Mouse (Mus musculus): ENCODE results near the gene Vwa7. TPM values are rescaled to one million over a fixed set of nuclear protein-coding genes. Genes with fewer than 3 reads are reported as not detected.
"Not testable (repeated sequence)": the region's sequence is repeated elsewhere in the genome, so short reads cannot be mapped to it uniquely, and the experiment has no call there.

Gene Vwa7
- polyA plus RNA-seq (2014; fragmentation: Nextera tagmentation; extraction: Ambion mirVana), result 0.05 and 0.11 TPM in 2 replicates

DNA sequence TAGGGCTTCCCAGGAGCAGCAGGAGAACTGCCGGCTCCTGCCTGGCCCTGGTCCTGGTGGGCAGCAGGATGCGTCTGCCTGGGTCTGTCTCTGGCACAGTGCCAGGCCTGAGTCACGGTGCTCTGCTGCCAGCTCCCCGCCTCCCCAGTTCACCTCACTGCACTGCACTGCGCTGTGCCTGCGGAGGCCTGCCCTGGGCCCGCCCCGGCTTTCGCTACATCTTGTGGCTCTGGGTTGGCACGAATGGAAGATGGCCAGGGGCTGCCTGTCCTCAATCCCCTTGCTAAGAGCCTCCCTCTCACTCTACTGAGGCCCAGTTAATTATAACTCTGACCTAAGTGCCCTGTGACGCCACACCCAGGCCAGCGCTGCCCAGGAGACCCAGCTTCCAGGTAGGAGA lies at the start of gene Vwa7:
Vwa7 (plus strand) TSS at position 204 of the 400 bp plus-strand sequence.
- Histone ChIP-seq H3K9ac (ENCODE audit: low read length) (no peak within 1 kb of the TSS), H3K4me2 (ENCODE audit: low read length) (no peak within 1 kb of the TSS), H3K36me3 (ENCODE audit: control insufficient read depth, insufficient read depth, low read length) (peaks cover 60% of the 10 kb centered on the region), H3K27me3 (replicated peaks; ENCODE audit: control insufficient read depth, insufficient read depth, low read length) (no peaks in the 10 kb centered on the region), H3K9me3 (replicated peaks; ENCODE audit: control insufficient read depth, low read length) (no peaks in the 10 kb centered on the region), H3K27ac (ENCODE audit: low read depth, low read length) (0 out of 2 replicates have a peak within 1 kb of the TSS, but pooled peaks have one; percentile 14), H3K4me3 (ENCODE audit: low read depth, low read length) (no peak within 1 kb of the TSS), H3K4me1 (ENCODE audit: control insufficient read depth, insufficient read depth, low read length) (peaks cover 1% of the 10 kb centered on the region; the same call in 1 of the 2 replicates)
- ATAC-seq (peak; percentile 61), DNase-seq (ENCODE audit: low spot score) (peak; percentile 61)
- 38% methylated on average over 12 of the region's 12 CpGs for WGBS

- H3K27ac ChIP-seq (ENCODE audit: low read depth, low read length); H3K9me3 ChIP-seq (replicated peaks; ENCODE audit: control insufficient read depth, low read length); ATAC-seq; H3K4me3 ChIP-seq (ENCODE audit: low read depth, low read length); H3K9ac ChIP-seq (ENCODE audit: low read length); DNase-seq (ENCODE audit: low spot score); H3K4me2 ChIP-seq (ENCODE audit: low read length); H3K36me3 ChIP-seq (ENCODE audit: control insufficient read depth, insufficient read depth, low read length); H3K4me1 ChIP-seq (ENCODE audit: control insufficient read depth, insufficient read depth, low read length): not testable (repeated sequence)
- WGBS, result 79% methylated on average over 6 of the region's 11 CpGs
- H3K27me3 ChIP-seq (replicated peaks; ENCODE audit: control insufficient read depth, insufficient read depth, low read length), result peaks cover 19% of the 10 kb centered on the region
Measured at GRCm38 (mm10) chr17:34969822-34970221, 46.6 kb upstream of the Vwa7 start, which contains the start of gene Gm20481. Gm20481 (plus strand) TSS chr17:34969912.

DNA sequence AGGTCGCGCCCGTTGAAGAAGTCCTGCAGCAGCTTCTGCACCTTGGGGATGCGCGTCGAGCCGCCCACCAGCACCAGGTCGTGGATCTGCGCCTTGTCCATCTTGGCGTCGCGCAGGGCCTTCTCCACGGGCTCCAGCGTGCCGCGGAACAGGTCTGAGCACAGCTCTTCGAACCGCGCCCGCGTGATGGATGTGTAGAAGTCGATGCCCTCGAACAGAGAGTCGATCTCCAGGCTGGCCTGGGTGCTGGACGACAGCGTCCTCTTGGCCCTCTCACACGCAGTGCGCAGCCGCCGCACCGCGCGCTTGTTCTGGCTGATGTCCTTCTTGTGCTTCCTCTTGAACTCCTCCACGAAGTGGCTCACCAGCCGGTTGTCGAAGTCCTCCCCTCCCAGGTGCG lies 45.5 kb upstream of the Vwa7 start:
- H3K27me3 ChIP-seq (replicated peaks; ENCODE audit: control insufficient read depth, insufficient read depth, low read length), result peaks cover 19% of the 10 kb centered on the region
- H3K4me3 ChIP-seq (ENCODE audit: low read depth, low read length); H3K9ac ChIP-seq (ENCODE audit: low read length); H3K4me1 ChIP-seq (ENCODE audit: control insufficient read depth, insufficient read depth, low read length); DNase-seq (ENCODE audit: low spot score); H3K36me3 ChIP-seq (ENCODE audit: control insufficient read depth, insufficient read depth, low read length); ATAC-seq; H3K4me2 ChIP-seq (ENCODE audit: low read length); H3K9me3 ChIP-seq (replicated peaks; ENCODE audit: control insufficient read depth, low read length); H3K27ac ChIP-seq (ENCODE audit: low read depth, low read length): not testable (repeated sequence)
- 46% methylated on average over 14 of the region's 37 CpGs for WGBS

- peak; percentile 50; the same call in 1 of the 2 replicates for ATAC-seq
- H3K27me3 ChIP-seq (replicated peaks; ENCODE audit: control insufficient read depth, insufficient read depth, low read length), result peaks cover 19% of the 10 kb centered on the region
Measured at GRCm38 (mm10) chr17:34971694-34972068, 44.7 kb upstream of the Vwa7 start.

DNA sequence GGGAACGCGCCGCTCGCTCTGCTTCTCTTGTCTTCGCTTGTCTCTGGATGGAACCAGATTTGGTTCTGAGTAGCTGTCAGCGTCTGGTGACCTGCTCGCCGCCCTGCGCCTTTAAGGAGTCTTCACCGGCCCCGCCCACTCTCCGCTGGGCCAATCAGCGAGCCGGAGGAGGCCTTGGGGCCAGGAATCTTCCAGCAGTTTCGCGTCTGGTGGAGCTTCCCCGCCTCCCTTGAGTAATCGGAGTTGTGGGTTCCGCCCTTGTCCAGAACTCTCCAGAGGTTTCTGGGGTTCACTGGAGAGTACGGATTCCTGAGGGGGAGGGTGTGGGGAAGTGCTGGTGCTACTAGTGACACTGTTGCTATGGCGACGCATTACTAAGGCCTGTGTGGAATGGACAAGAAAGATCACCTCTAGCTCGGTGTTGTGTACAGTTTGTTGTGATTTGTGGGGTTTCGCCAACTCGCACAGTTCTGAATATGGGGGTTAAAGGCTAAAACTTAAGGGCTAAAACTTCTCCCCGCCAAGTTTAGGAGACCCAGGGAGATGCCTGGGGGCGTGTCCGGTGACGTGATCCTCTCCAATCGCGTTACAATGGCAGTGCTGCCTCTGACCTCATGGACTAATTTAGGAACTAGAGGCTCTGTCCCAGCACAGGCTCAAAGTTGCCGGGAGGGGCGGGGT lies 44.2 kb upstream of the Vwa7 start, which contains the start of the genes Hspa1a and Hspa1l:
Hspa1a (minus strand) TSS at position 88 of the 681 bp plus-strand sequence.
Hspa1l (plus strand) TSS at position 635 of the 681 bp plus-strand sequence.
- Histone ChIP-seq H3K4me3 (ENCODE audit: low read depth, low read length) (peak within 1 kb of the TSS; percentile 28), H3K27me3 (replicated peaks; ENCODE audit: control insufficient read depth, insufficient read depth, low read length) (peaks cover 19% of the 10 kb centered on the region), H3K9ac (ENCODE audit: low read length) (peak within 1 kb of the TSS; percentile 32; the same call in 1 of the 2 replicates), H3K4me2 (ENCODE audit: low read length) (peak within 1 kb of the TSS; percentile 77)
- 1% methylated on average over 26 of the region's 33 CpGs for WGBS
- not testable (repeated sequence) for H3K9me3 ChIP-seq (replicated peaks; ENCODE audit: control insufficient read depth, low read length); H3K36me3 ChIP-seq (ENCODE audit: control insufficient read depth, insufficient read depth, low read length); H3K4me1 ChIP-seq (ENCODE audit: control insufficient read depth, insufficient read depth, low read length); H3K27ac ChIP-seq (ENCODE audit: low read depth, low read length)
- DNase-seq (ENCODE audit: low spot score) (peak; percentile 68), ATAC-seq (peak; percentile 96)

More at GRCm38 (mm10) chr17:34971694-34972068, 44.7 kb upstream of the Vwa7 start:
- H3K36me3 ChIP-seq (ENCODE audit: control insufficient read depth, insufficient read depth, low read length); DNase-seq (ENCODE audit: low spot score); H3K9me3 ChIP-seq (replicated peaks; ENCODE audit: control insufficient read depth, low read length); H3K27ac ChIP-seq (ENCODE audit: low read depth, low read length); H3K4me1 ChIP-seq (ENCODE audit: control insufficient read depth, insufficient read depth, low read length); H3K9ac ChIP-seq (ENCODE audit: low read length): not testable (repeated sequence)
- Histone ChIP-seq H3K4me3 (ENCODE audit: low read depth, low read length) (peak overlapping the region; percentile 28), H3K4me2 (ENCODE audit: low read length) (peak overlapping the region; percentile 77)
- WGBS, result 1% methylated on average over 14 of the region's 43 CpGs

DNA sequence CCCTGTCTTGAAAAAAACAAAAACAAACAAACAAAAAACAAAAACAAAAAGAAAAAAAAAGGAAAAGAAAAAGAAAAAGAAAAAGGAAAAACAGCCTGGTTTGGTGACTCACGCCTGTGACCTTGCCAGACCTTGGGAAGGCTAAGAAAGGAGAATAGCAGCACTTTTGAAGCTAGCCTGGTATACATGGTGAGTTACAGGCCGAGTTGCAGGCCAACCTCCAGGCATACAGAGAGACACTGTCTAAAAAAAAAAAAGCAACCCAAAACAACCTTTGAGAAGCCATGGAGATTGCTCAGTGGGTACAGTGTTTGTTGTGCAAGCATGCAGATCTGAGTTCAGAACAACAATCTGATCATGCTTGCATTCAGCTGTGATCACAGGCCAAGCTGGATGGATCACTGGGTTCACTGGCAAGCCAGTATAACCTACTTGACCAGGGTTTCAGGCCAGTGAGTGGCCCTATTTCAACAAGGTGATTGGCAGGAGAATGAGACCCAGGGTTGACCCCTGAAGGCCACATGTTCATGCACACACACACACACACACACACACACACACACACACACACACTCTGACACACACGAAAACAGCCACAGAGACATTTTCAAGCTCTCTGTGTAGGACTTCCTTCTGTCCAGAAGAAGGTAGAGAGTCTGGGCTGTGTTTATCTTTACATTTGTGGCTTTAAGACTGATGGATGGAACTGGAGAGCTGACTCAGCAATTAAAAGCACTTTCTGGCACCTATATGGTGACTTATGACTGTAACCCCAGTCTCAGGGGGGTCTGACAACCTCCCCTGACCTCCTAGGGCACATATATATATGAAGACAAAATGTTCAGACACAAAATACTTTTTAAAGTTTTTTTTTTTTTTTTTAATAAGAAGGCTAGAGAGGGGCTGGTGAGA lies 40.5 kb upstream of the Vwa7 start:
- ATAC-seq (no peak), DNase-seq (ENCODE audit: low spot score) (no peak)
- Histone ChIP-seq H3K9ac (ENCODE audit: low read length) (no peak overlapping the region), H3K4me1 (ENCODE audit: control insufficient read depth, insufficient read depth, low read length) (peaks cover 6% of the 10 kb centered on the region), H3K4me3 (ENCODE audit: low read depth, low read length) (no peak overlapping the region), H3K9me3 (replicated peaks; ENCODE audit: control insufficient read depth, low read length) (no peaks in the 10 kb centered on the region), H3K27ac (ENCODE audit: low read depth, low read length) (no peak overlapping the region), H3K36me3 (ENCODE audit: control insufficient read depth, insufficient read depth, low read length) (no peaks in the 10 kb centered on the region), H3K4me2 (ENCODE audit: low read length) (no peak overlapping the region), H3K27me3 (replicated peaks; ENCODE audit: control insufficient read depth, insufficient read depth, low read length) (no peaks in the 10 kb centered on the region)
- 83% methylated on average over 3 of the region's 3 CpGs for WGBS

DNA sequence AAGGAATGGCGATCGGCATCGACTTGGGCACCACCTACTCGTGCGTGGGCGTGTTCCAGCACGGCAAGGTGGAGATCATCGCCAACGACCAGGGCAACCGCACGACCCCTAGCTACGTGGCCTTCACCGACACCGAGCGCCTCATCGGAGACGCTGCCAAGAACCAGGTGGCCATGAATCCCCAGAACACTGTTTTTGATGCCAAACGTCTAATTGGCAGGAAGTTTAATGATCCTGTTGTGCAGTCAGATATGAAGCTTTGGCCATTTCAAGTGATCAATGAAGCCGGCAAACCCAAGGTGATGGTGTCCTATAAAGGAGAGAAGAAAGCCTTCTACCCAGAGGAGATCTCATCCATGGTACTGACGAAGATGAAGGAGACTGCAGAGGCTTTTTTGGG lies 39.4 kb upstream of the Vwa7 start:
- H3K9ac ChIP-seq (ENCODE audit: low read length), result no peak overlapping the region
- H3K27me3 ChIP-seq (replicated peaks; ENCODE audit: control insufficient read depth, insufficient read depth, low read length), result no peaks in the 10 kb centered on the region
- 95% methylated on average over 20 of the region's 20 CpGs for WGBS
- no peak for ATAC-seq
- H3K9me3 ChIP-seq (replicated peaks; ENCODE audit: control insufficient read depth, low read length), result no peaks in the 10 kb centered on the region
- H3K4me1 ChIP-seq (ENCODE audit: control insufficient read depth, insufficient read depth, low read length), result peaks cover 10% of the 10 kb centered on the region
- no peak for DNase-seq (ENCODE audit: low spot score)
- H3K27ac ChIP-seq (ENCODE audit: low read depth, low read length), result no peak overlapping the region
- no peaks in the 10 kb centered on the region for H3K36me3 ChIP-seq (ENCODE audit: control insufficient read depth, insufficient read depth, low read length)
- H3K4me2 ChIP-seq (ENCODE audit: low read length), result no peak overlapping the region
- no peak overlapping the region for H3K4me3 ChIP-seq (ENCODE audit: low read depth, low read length)

DNA sequence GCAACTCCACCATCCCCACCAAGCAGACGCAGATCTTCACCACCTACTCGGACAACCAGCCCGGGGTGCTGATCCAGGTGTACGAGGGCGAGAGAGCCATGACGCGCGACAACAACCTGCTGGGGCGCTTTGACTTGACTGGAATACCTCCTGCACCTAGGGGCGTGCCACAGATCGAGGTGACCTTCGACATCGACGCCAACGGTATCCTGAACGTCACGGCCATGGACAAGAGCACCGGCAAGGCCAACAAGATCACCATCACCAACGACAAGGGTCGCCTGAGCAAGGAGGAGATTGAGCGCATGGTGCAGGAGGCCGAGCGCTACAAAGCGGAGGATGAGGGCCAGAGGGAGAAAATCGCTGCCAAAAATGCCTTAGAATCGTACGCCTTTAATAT lies 38.1 kb upstream of the Vwa7 start:
- Histone ChIP-seq H3K4me1 (ENCODE audit: control insufficient read depth, insufficient read depth, low read length) (peaks cover 12% of the 10 kb centered on the region), H3K27me3 (replicated peaks; ENCODE audit: control insufficient read depth, insufficient read depth, low read length) (no peaks in the 10 kb centered on the region), H3K27ac (ENCODE audit: low read depth, low read length) (no peak overlapping the region), H3K4me3 (ENCODE audit: low read depth, low read length) (no peak overlapping the region), H3K36me3 (ENCODE audit: control insufficient read depth, insufficient read depth, low read length) (no peaks in the 10 kb centered on the region), H3K9ac (ENCODE audit: low read length) (no peak overlapping the region), H3K9me3 (replicated peaks; ENCODE audit: control insufficient read depth, low read length) (no peaks in the 10 kb centered on the region), H3K4me2 (ENCODE audit: low read length) (no peak overlapping the region)
- 95% methylated on average over 27 of the region's 27 CpGs for WGBS
- ATAC-seq (no peak), DNase-seq (ENCODE audit: low spot score) (no peak)

Data from forebrain, embryonic 14.5 days (tissue).